Mouse (Mus musculus) MN1 (cell line): ENCODE measurements at regions not wholly inside any gene's neighbourhood (a gene's known extent, or its start where the extent isn't known, plus 50 kb on each side); places are given as distances from the start of the nearest gene placed in this dataset.

Experiments used
- DNase-seq: peaks from one replicate; pipeline ENCODE4 v3.0.0-alpha.2; 2016; ENCODE audit warnings: low spot score

DNA sequence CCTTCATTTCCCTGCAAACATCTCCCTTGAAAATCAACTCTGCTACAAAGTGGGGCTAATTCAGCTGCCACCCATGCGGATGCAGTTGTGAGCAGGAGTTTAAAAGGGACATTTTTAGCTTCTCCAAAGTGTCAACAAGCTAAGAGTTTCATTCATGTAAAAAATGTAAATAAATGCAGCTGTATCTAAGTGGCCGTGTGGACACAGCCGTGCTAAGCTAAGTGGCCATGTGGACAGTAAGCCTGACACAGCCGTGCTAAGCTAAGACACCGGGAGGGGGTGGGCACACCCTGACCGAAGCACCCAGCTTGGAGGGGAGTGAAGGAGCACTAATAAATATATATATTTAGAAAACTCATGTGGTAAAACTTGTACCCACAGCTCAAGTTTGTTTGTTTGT is 52.6 kb upstream of the Cnih3 start:
- no peak for DNase-seq

- no peak for DNase-seq
Observed at GRCm38 (mm10) chr1:181302151-181302550, 50.3 kb upstream of the Cnih3 start.
